Mouse (Mus musculus) thymus, postnatal 25 days (tissue): Measurements from ENCODE around the gene Grifin.

Source experiments
- DNase-seq: peaks from one replicate; pipeline ENCODE4 v3.0.0; 2022

Gene Grifin

GRCm38 (mm10) chr5:140589082-140589774, 24.4 kb upstream of the Grifin start:
- no peak for DNase-seq

DNA sequence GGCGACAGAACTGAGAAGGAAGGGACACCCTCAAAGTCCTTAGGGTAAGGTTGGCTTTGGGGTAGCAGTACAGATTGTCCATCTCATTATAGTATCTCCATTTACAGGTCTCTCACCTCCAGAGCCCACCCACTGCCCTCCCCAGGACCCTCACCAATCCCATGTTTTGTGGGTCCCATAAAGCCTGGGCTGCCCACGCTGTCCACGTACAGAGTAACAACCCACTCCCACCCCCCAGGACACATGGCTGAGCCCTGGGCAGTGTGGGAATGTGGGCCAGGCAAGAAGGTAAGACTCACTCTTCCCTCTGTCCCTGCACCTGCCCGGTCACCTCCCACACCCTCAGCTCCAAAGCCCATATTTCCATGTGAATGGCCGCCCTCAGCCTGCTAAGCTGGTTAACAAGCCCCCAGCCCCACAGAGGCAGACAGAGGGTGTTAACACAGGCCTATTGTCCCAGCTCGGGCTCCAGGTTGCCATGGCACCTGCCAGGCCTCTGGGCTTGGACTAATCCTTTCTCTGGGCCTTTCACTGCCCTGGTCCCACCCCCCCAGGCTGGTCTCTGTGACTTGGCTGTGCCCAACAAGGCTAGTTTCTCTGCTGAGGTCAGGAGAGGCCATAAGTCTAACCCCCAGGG, 19.0 kb upstream of the Grifin start:
- no peak for DNase-seq

- DNase-seq = no peak
These were observed 18.3 kb upstream of the Grifin start for GRCm38 (mm10) chr5:140582995-140583731.

DNA sequence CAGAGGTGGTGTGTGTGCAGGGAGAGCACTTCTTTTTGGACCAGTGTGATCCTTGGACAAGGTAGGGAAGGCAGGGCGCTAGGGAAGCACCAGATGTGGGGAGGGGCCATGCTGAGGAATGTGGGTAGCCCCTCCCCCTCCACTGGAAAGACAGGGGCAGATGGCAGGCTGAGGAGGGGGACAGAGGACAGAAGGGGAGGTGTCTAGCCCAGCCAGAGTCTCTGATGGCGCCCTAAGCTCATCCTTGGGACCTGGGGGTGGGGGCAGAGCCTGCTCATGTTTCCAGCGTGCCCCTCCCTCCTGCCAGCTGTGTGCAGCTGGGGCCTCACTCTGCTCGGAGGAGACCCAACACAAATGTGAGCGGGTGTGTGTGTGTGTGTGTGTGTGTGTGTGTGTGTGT, 16.7 kb upstream of the Grifin start:
- no peak for DNase-seq

GRCm38 (mm10) chr5:140579771-140580170, 14.9 kb upstream of the Grifin start:
- no peak for DNase-seq

DNA sequence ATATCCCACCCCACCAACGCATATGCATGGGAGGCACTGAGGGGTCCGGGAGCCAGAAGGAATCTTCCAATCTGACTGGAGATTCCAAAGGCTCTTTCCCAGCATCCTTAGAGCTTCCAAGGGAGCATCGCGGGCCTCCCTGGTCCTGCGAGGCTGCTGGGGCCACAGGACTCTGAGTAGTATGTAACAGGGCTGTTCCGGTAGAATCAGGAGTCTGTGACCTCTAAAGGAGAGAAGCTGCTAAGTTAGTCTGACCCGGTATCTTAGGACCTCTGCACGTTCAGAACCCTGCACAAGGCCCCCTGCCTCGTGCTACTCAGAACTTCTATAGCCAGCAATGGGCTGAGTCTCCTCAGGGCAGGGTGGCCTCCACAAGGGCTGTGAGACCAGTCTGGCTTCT, 14.3 kb upstream of the Grifin start:
- DNase-seq = no peak

- DNase-seq = peak; percentile 27
These were observed 10.6 kb upstream of the Grifin start for GRCm38 (mm10) chr5:140575381-140575866.

DNA sequence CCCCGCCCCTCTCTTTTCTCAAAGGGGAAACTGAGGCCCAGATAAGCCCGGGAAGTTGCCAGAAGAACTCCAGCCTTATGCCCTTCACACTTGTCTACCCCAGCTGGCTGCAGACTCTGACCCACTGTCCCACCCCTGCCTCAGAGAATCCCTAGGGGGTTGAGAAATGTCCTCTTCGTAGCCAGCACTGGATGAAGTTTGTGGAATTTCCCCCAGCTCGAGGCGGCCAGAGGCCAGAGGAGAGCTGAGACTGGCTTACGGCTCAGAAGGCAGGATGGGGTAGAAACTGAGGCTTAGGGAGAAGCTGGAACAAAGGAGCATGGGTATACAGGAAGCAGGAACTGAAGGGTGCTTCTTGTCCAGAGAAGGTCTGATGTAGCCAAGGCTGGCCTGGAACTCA, 7.7 kb upstream of the Grifin start:
- no peak for DNase-seq

DNA sequence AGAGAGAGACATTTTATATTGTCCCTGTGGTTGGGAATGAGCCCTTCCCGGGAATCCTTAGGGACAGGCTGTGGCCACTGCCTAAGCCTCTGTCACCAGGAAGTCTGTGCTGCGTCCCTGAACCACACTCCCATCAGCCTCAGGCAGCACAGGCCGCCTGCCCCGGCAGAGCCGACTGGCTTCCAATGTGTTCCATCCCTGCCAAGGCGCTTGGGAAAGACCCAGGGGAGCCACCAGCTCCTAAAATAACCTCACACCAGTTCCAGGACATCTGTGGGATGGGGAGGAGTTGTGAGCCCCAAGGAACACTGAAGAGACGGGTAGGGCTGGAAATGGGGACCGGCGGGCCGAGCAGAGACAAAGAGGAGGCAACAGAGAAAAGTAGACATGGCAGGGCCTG, 6.8 kb upstream of the Grifin start:
- no peak for DNase-seq

DNA sequence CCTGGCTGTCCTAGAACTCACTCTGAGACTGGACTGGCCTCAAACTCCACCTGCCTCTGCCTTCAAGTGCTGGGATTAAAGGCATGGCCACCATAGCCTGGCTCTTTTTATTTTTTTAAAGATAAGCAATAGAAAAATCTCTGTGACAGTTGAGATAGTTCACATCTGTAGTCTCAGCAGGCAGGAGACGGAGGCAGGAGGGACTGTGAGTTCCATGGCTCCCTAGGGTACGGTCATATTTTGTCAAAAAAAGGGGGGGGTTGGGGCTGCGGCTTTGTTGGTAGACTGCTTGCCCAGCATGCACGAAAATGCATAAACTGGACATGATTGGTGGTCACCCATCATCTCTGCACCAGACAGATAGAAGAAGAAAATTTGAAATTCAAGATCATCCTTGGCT, 6.3 kb upstream of the Grifin start:
- DNase-seq = no peak

- no peak for DNase-seq
These were observed 5.5 kb upstream of the Grifin start for GRCm38 (mm10) chr5:140570223-140570870.

DNA sequence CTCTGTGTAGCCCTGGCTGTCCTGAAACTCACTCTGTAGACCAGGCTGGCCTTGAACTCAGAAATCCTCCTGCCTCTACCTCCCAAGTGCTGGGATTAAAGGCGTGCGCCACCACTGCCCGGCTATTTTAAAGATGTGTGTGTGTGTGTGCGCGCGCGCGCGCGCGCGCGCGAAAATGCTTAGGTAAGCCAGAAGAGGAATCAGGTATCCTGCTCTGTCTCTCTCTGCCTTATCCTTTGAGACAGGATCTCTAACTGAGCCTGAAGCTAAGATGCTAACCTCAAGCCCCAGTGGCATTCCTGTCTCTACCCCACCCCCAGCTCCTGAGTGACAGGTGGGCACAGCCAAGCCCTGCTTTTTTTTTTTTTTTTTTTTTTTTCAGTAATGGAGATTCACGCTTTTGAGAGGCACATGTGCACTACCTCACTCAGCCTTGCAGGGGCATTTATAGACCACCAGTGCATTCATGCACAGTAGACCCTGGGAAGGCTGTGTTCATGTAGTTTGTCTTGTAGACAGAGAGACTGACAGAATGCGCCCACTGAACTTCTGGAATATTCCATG, 4.2 kb upstream of the Grifin start:
- DNase-seq = no peak

DNA sequence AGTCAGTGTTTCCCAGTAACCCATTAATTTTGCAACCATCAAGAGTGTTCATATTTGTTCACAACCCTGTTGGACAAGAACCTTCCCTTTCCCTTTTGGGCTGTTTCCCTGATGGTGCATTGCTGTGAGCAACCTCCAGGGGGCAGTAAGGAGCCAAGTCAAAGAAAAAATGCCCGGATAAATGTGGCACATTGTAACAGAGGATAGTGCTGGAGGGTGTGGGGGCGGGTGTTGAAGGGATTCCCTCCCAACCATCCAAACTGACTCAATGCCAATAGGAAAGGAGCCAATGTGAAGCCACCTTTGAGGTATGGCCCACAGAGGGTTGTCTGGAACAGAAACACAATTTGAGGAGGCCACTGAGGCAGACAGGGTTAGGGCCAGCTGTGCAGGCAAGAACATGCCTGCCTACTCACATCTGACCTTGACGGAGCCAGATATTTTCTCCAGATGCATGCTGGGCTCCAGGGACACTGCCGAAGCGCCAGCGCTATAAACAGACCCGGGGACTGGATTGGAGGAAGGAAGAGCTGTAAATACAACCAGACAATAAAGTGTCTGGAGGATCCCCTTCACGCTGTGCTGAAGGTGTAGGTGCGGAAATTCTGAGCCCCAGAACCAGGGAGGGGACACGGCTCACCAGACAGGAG, 3.6 kb upstream of the Grifin start:
- DNase-seq = peak; percentile 73

GRCm38 (mm10) chr5:140567751-140568150, 2.9 kb upstream of the Grifin start:
- no peak for DNase-seq

DNA sequence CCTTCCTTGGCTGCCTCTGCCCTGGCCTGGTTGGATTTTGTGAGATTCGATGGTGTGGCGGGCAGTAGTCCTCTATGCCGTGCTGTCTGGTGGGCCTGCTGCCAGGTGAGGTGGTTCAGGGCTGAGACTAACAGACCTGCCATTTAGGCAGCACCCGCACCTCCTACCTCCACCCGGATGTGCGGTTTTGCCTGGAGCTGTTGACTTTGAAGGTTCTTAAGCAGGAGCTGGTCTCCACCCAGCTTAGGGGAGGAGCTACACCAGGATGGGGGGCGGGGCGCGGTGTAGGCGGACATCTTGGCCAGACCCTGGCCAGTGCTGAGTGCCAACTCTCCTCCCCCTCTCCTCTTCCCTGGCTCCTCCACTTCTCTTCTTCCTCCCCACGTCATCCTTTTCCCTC, 2.5 kb upstream of the Grifin start:
- peak; percentile 91 for DNase-seq

DNA sequence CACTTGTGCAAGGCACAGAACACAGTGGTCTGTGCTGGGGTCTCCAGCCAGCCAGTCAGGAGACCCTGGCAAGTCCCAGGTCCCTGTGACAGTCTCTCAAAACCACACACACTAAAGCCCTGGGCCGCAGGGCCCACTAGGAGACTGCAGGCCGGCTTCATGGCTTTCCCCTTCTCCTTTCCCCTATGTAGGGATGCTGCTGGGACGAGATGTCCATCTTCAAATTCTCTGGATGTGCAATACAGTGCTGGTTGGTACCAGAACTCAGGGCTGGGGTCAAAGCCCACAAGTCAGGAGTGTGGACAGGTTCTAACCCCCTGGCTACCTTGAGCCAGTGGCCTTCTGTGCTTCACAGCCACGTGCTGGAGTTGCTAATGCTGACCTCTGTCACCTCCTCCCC, 1.4 kb upstream of the Grifin start:
- no peak for DNase-seq

- peak; percentile 75 for DNase-seq
These were observed 985 bp upstream of the Grifin start for GRCm38 (mm10) chr5:140565856-140566255.

- DNase-seq = no peak
These were observed 580 bp upstream of the Grifin start for GRCm38 (mm10) chr5:140565451-140565850.

DNA sequence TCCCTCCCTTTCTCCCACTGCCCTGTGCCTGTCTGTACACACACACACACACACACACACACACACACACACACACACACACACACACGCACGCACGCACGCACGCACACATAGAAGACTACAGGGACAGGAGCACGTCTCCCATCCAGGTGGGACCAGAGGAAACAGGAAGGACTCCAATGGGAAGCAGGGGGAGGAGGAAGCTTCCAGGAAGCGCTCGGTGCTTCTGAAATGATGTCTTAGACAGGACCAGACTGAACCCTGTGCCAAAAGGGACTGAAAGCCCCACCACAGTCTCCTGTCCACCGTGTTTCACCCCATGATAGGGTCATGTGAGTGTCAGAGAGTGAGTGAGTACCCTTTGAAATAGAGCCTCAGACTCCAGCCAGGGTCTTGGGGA, 2.3 kb downstream of the Grifin start:
- no peak for DNase-seq

DNA sequence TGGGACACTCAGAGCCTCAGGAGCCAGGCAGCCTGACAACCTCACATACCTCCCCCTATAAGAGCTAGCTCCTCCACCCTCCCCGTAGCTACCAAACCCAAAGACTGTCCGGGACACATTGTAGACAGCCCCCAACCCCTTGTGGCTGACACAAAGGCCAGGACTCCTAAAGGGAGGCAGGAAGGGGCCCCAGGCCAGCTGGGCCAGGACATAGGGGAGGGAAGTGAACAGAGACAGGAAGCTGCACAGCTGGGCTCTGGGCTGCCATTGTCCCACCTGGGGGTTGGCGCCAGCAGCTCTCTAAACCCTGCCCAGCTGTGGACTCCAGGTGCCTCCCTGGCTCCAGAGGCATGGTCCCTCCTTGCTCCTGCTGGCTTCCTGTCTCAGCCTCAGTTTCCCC, 8.0 kb downstream of the Grifin start:
- DNase-seq = peak; percentile 48

DNA sequence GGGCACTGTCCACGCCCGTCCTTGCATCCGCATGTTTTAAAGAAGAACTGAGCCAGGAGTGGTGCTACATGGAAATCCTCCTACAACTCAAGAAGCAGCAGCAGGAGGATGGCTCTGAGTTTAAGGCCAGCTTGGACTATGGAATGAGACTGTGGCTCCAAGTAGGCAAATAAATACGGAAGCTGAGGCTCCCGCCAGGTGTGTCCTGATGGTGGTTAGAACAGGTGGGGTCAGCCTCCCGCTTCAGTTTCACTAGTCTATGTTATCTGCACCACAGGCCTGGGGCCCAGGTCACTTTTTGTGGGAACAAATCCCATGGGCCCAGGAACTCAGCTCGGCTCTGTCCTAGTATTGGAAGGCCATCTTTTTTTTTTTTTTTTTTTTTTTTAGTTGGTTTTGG, 11.2 kb downstream of the Grifin start:
- no peak for DNase-seq

- no peak for DNase-seq
These were observed 15.4 kb downstream of the Grifin start for GRCm38 (mm10) chr5:140549306-140550047.
